Mouse (Mus musculus): ENCODE results near the gene Ptk6. TPM values are rescaled to one million over a fixed set of nuclear protein-coding genes. Genes with fewer than 3 reads are reported as not detected.
"Not testable (repeated sequence)": the region's sequence is repeated elsewhere in the genome, so short reads cannot be mapped to it uniquely, and the experiment has no call there.

Ptk6 gene
- total RNA-seq, 1 experiment = 0.22 TPM

- TF ChIP-seq HCFC1 (IDR thresholded peaks at IDR 0.05; ENCODE audit: borderline replicate concordance, insufficient read depth, low read length) = no peak
- TF ChIP-seq ZNF384 (IDR thresholded peaks at IDR 0.05; ENCODE audit: low read depth, low read length) = no peak
- TF ChIP-seq CHD2 (IDR thresholded peaks at IDR 0.05; ENCODE audit: low read depth, low read length) = no peak
- TF ChIP-seq ZC3H11A (IDR thresholded peaks at IDR 0.05; ENCODE audit: borderline replicate concordance, low read depth, low read length) = no peak
- no peak for TF ChIP-seq MAFK (IDR thresholded peaks at IDR 0.05; ENCODE audit: insufficient read depth, low read depth, low read length)
- Histone ChIP-seq H3K9me3 (ENCODE audit: control insufficient read depth, insufficient read depth, low read depth, low read length) (no peaks in the 10 kb centered on the region), H3K4me1 (ENCODE audit: control insufficient read depth in 2 of 2, insufficient read depth in 2 of 2, low read length in 2 of 2, poor library complexity in 1 of 2) (peaks cover 0 to 4% of the 10 kb centered on the region in 2 experiments; a peak in 1 of 4 replicates), H3K27ac (ENCODE audit: insufficient read depth, low read depth, low read length, poor library complexity, severe bottlenecking) (no peak overlapping the region), H3K4me3 (ENCODE audit: insufficient read depth in 1 of 2, low read depth in 1 of 2, low read length in 2 of 2, poor library complexity in 1 of 2, severe bottlenecking in 1 of 2) (no peak overlapping the region), H3K36me3 (ENCODE audit: control insufficient read depth, insufficient read depth, low read length, poor library complexity, severe bottlenecking) (no peaks in the 10 kb centered on the region), H3K9ac (ENCODE audit: insufficient read depth, low read depth, low read length, poor library complexity, severe bottlenecking) (no peak overlapping the region)
- no peak for DNase-seq (ENCODE audit: low read depth, low spot score)
- in situ Hi-C loops (cut with MboI; ENCODE audit: low sequenced_read_pairs in 2 of 2, unreplicated experiment in 2 of 2) = no loop called here
Measured at GRCm38 (mm10) chr2:181201606-181202005, 983 bp downstream of the Ptk6 start.

GRCm38 (mm10) chr2:181196628-181197300 lies 5.8 kb downstream of the Ptk6 start:
- no peak overlapping the region for H3K4me3 ChIP-seq (ENCODE audit: insufficient read depth in 1 of 2, low read depth in 1 of 2, low read length in 2 of 2, poor library complexity in 1 of 2, severe bottlenecking in 1 of 2)
- H3K4me1 ChIP-seq (ENCODE audit: control insufficient read depth in 2 of 2, insufficient read depth in 2 of 2, low read length in 2 of 2, poor library complexity in 1 of 2) = no peaks in the 10 kb centered on the region
- in situ Hi-C loops (cut with MboI; ENCODE audit: low sequenced_read_pairs in 2 of 2, unreplicated experiment in 2 of 2) = no loop called here
- no peak for DNase-seq (ENCODE audit: low read depth, low spot score)
- TF ChIP-seq MAFK (IDR thresholded peaks at IDR 0.05; ENCODE audit: insufficient read depth, low read depth, low read length) (no peak), ZNF384 (IDR thresholded peaks at IDR 0.05; ENCODE audit: low read depth, low read length) (no peak), ZC3H11A (IDR thresholded peaks at IDR 0.05; ENCODE audit: borderline replicate concordance, low read depth, low read length) (no peak), HCFC1 (IDR thresholded peaks at IDR 0.05; ENCODE audit: borderline replicate concordance, insufficient read depth, low read length) (no peak), CHD2 (IDR thresholded peaks at IDR 0.05; ENCODE audit: low read depth, low read length) (no peak)
- no peaks in the 10 kb centered on the region for H3K36me3 ChIP-seq (ENCODE audit: control insufficient read depth, insufficient read depth, low read length, poor library complexity, severe bottlenecking)
- H3K9ac ChIP-seq (ENCODE audit: insufficient read depth, low read depth, low read length, poor library complexity, severe bottlenecking) = no peak overlapping the region
- H3K9me3 ChIP-seq (ENCODE audit: control insufficient read depth, insufficient read depth, low read depth, low read length) = no peaks in the 10 kb centered on the region
- no peak overlapping the region for H3K27ac ChIP-seq (ENCODE audit: insufficient read depth, low read depth, low read length, poor library complexity, severe bottlenecking)

GRCm38 (mm10) chr2:181193044-181193443 lies 9.5 kb downstream of the Ptk6 start:
- peaks cover 2 to 4% of the 10 kb centered on the region in 2 experiments; a peak in 2 of 4 replicates for H3K4me1 ChIP-seq (ENCODE audit: control insufficient read depth in 2 of 2, insufficient read depth in 2 of 2, low read length in 2 of 2, poor library complexity in 1 of 2)
- H3K27ac ChIP-seq (ENCODE audit: insufficient read depth, low read depth, low read length, poor library complexity, severe bottlenecking) = no peak overlapping the region
- no peak for DNase-seq (ENCODE audit: low read depth, low spot score)
- TF ChIP-seq ZC3H11A (IDR thresholded peaks at IDR 0.05; ENCODE audit: borderline replicate concordance, low read depth, low read length) (no peak), HCFC1 (IDR thresholded peaks at IDR 0.05; ENCODE audit: borderline replicate concordance, insufficient read depth, low read length) (no peak), CHD2 (IDR thresholded peaks at IDR 0.05; ENCODE audit: low read depth, low read length) (no peak), MAFK (IDR thresholded peaks at IDR 0.05; ENCODE audit: insufficient read depth, low read depth, low read length) (no peak), ZNF384 (IDR thresholded peaks at IDR 0.05; ENCODE audit: low read depth, low read length) (no peak)
- no peak overlapping the region for H3K4me3 ChIP-seq (ENCODE audit: insufficient read depth in 1 of 2, low read depth in 1 of 2, low read length in 2 of 2, poor library complexity in 1 of 2, severe bottlenecking in 1 of 2)
- no peaks in the 10 kb centered on the region for H3K9me3 ChIP-seq (ENCODE audit: control insufficient read depth, insufficient read depth, low read depth, low read length)
- H3K9ac ChIP-seq (ENCODE audit: insufficient read depth, low read depth, low read length, poor library complexity, severe bottlenecking) = no peak overlapping the region
- H3K36me3 ChIP-seq (ENCODE audit: control insufficient read depth, insufficient read depth, low read length, poor library complexity, severe bottlenecking) = peaks cover 6% of the 10 kb centered on the region; the same call in 1 of the 2 replicates
- in situ Hi-C loops (cut with MboI; ENCODE audit: low sequenced_read_pairs in 2 of 2, unreplicated experiment in 2 of 2) = no loop called here

GRCm38 (mm10) chr2:181191936-181192335 lies 10.7 kb downstream of the Ptk6 start:
- DNase-seq (ENCODE audit: low read depth, low spot score) = no peak
- no peaks in the 10 kb centered on the region for H3K9me3 ChIP-seq (ENCODE audit: control insufficient read depth, insufficient read depth, low read depth, low read length)
- H3K9ac ChIP-seq (ENCODE audit: insufficient read depth, low read depth, low read length, poor library complexity, severe bottlenecking) = no peak overlapping the region
- peaks cover 6% of the 10 kb centered on the region; the same call in 1 of the 2 replicates for H3K36me3 ChIP-seq (ENCODE audit: control insufficient read depth, insufficient read depth, low read length, poor library complexity, severe bottlenecking)
- H3K27ac ChIP-seq (ENCODE audit: insufficient read depth, low read depth, low read length, poor library complexity, severe bottlenecking) = peak overlapping the region; percentile 7; the same call in 1 of the 2 replicates
- H3K4me3 ChIP-seq (ENCODE audit: insufficient read depth in 1 of 2, low read depth in 1 of 2, low read length in 2 of 2, poor library complexity in 1 of 2, severe bottlenecking in 1 of 2) = no peak overlapping the region
- peaks cover 2 to 4% of the 10 kb centered on the region in 2 experiments; a peak in 2 of 4 replicates for H3K4me1 ChIP-seq (ENCODE audit: control insufficient read depth in 2 of 2, insufficient read depth in 2 of 2, low read length in 2 of 2, poor library complexity in 1 of 2)
- in situ Hi-C loops (cut with MboI; ENCODE audit: low sequenced_read_pairs in 2 of 2, unreplicated experiment in 2 of 2) = no loop called here
- no peak for TF ChIP-seq HCFC1 (IDR thresholded peaks at IDR 0.05; ENCODE audit: borderline replicate concordance, insufficient read depth, low read length)
- TF ChIP-seq ZNF384 (IDR thresholded peaks at IDR 0.05; ENCODE audit: low read depth, low read length) = no peak
- no peak for TF ChIP-seq ZC3H11A (IDR thresholded peaks at IDR 0.05; ENCODE audit: borderline replicate concordance, low read depth, low read length)
- TF ChIP-seq MAFK (IDR thresholded peaks at IDR 0.05; ENCODE audit: insufficient read depth, low read depth, low read length) = no peak
- TF ChIP-seq CHD2 (IDR thresholded peaks at IDR 0.05; ENCODE audit: low read depth, low read length) = no peak

- H3K4me1 ChIP-seq (ENCODE audit: control insufficient read depth in 2 of 2, insufficient read depth in 2 of 2, low read length in 2 of 2, poor library complexity in 1 of 2); H3K27ac ChIP-seq (ENCODE audit: insufficient read depth, low read depth, low read length, poor library complexity, severe bottlenecking); H3K36me3 ChIP-seq (ENCODE audit: control insufficient read depth, insufficient read depth, low read length, poor library complexity, severe bottlenecking); DNase-seq (ENCODE audit: low read depth, low spot score); H3K4me3 ChIP-seq (ENCODE audit: insufficient read depth in 1 of 2, low read depth in 1 of 2, low read length in 2 of 2, poor library complexity in 1 of 2, severe bottlenecking in 1 of 2); H3K9me3 ChIP-seq (ENCODE audit: control insufficient read depth, insufficient read depth, low read depth, low read length); H3K9ac ChIP-seq (ENCODE audit: insufficient read depth, low read depth, low read length, poor library complexity, severe bottlenecking); in situ Hi-C loops (cut with MboI; ENCODE audit: low sequenced_read_pairs in 2 of 2, unreplicated experiment in 2 of 2): not testable (repeated sequence)
Measured at GRCm38 (mm10) chr2:181191385-181191784, 11.2 kb downstream of the Ptk6 start.

Data from ES-E14 (cell line).